Mouse (Mus musculus) spleen, adult 12 weeks (tissue): Measurements from ENCODE around the gene Fsd1.
A peak's percentile ranks its signal among the peaks of the same experiment; 100 is the strongest.

Source experiments
- DNase-seq: peaks from one replicate; pipeline ENCODE4 v3.0.0; 2022; ENCODE audit warnings: low spot score

Gene Fsd1

GRCm38 (mm10) chr17:55963171-55963570, 23.1 kb upstream of the Fsd1 start:
- DNase-seq: no peak

- DNase-seq: no peak
These were observed 21.8 kb upstream of the Fsd1 start for GRCm38 (mm10) chr17:55964496-55964895.

- DNase-seq: no peak
These were observed 21.3 kb upstream of the Fsd1 start for GRCm38 (mm10) chr17:55964996-55965395.

GRCm38 (mm10) chr17:55967186-55967585, 19.1 kb upstream of the Fsd1 start:
- no peak for DNase-seq

- no peak for DNase-seq
These were observed 18.1 kb upstream of the Fsd1 start for GRCm38 (mm10) chr17:55968210-55968609.

GRCm38 (mm10) chr17:55969560-55969959, 16.7 kb upstream of the Fsd1 start:
- no peak for DNase-seq

GRCm38 (mm10) chr17:55969966-55970891, 16.1 kb upstream of the Fsd1 start, which contains the start of gene Shd:
Shd (plus strand) TSS chr17:55970467.
- DNase-seq: no peak

- no peak for DNase-seq
These were observed 14.9 kb upstream of the Fsd1 start for GRCm38 (mm10) chr17:55971453-55971852.

GRCm38 (mm10) chr17:55976255-55976862, 9.9 kb upstream of the Fsd1 start:
- peak; percentile 50 for DNase-seq

- no peak for DNase-seq
These were observed 9.0 kb upstream of the Fsd1 start for GRCm38 (mm10) chr17:55977301-55977700.

GRCm38 (mm10) chr17:55990278-55990898, 4.1 kb downstream of the Fsd1 start:
- DNase-seq: no peak

- no peak for DNase-seq
These were observed 9.7 kb downstream of the Fsd1 start for GRCm38 (mm10) chr17:55996007-55996406.

- DNase-seq: no peak
These were observed 13.6 kb downstream of the Fsd1 start for GRCm38 (mm10) chr17:55999794-56000499.

GRCm38 (mm10) chr17:56003000-56003399, 16.7 kb downstream of the Fsd1 start:
- DNase-seq: no peak

GRCm38 (mm10) chr17:56005415-56006061, 19.2 kb downstream of the Fsd1 start, which contains the start of the genes Stap2 and Mpnd:
Stap2 (minus strand) TSS chr17:56005584.
Mpnd (plus strand) TSS chr17:56005711.
- DNase-seq: no peak

- DNase-seq: no peak
These were observed 20.6 kb downstream of the Fsd1 start for GRCm38 (mm10) chr17:56006956-56007355.

GRCm38 (mm10) chr17:56007444-56008355, 21.4 kb downstream of the Fsd1 start:
- DNase-seq: no peak

- DNase-seq: peak; percentile 77
These were observed 22.2 kb downstream of the Fsd1 start for GRCm38 (mm10) chr17:56008356-56009087.

- peak; percentile 83 for DNase-seq
These were observed 23.0 kb downstream of the Fsd1 start for GRCm38 (mm10) chr17:56009088-56009961.
